Mouse (Mus musculus): ENCODE data around the gene Cyp4f39. TPM values are rescaled to one million over a fixed set of nuclear protein-coding genes. Genes with fewer than 3 reads are reported as not detected.
"Not testable (repeated sequence)": the region's sequence is repeated elsewhere in the genome, so short reads cannot be mapped to it uniquely, and the experiment has no call there.

The Cyp4f39 gene
- polyA plus RNA-seq, 1 experiment from 2014 or later = 0.83 TPM

- Histone ChIP-seq H3K4me1 (replicated peaks) (0 out of 2 replicates have a peak, but pooled peaks cover 6% of the 10 kb centered on the region), H3K4me2 (no peak overlapping the region), H3K9ac (no peak overlapping the region), H3K36me3 (replicated peaks) (no peaks in the 10 kb centered on the region), H3K4me3 (replicated peaks) (no peak overlapping the region), H3K9me3 (replicated peaks) (no peaks in the 10 kb centered on the region), H3K27me3 (peaks cover 4% of the 10 kb centered on the region; the same call in 1 of the 2 replicates), H3K27ac (replicated peaks) (no peak overlapping the region)
- ATAC-seq (ENCODE audit: insufficient read depth) = no peak
- 47% methylated on average over 3 of the region's 3 CpGs for WGBS (ENCODE audit: insufficient replicate concordance)
Observed at GRCm38 (mm10) chr17:32501051-32501450, 48.5 kb downstream of the Cyp4f39 start.

- WGBS (ENCODE audit: insufficient replicate concordance) = 49% methylated on average over 2 of the region's 2 CpGs
- H3K4me2 ChIP-seq = no peak overlapping the region
Observed at GRCm38 (mm10) chr17:32503111-32503510, 50.6 kb downstream of the Cyp4f39 start.

GRCm38 (mm10) chr17:32505851-32506728 lies 53.6 kb downstream of the Cyp4f39 start, which contains the start of gene Cyp4f17:
Cyp4f17 (plus strand) TSS chr17:32506050.
- Histone ChIP-seq H3K4me1 (replicated peaks) (peaks cover 15% of the 10 kb centered on the region), H3K9ac (peak within 1 kb of the TSS; percentile 23; the same call in 1 of the 2 replicates), H3K4me3 (replicated peaks) (peak within 1 kb of the TSS; percentile 55), H3K4me2 (peak within 1 kb of the TSS; percentile 75), H3K36me3 (replicated peaks) (no peaks in the 10 kb centered on the region), H3K27ac (replicated peaks) (no peak within 1 kb of the TSS), H3K9me3 (replicated peaks) (no peaks in the 10 kb centered on the region), H3K27me3 (peaks cover 4% of the 10 kb centered on the region)
- peak; percentile 73 for ATAC-seq (ENCODE audit: insufficient read depth)
- 5% methylated on average over 30 of the region's 30 CpGs for WGBS (ENCODE audit: insufficient replicate concordance)

More at GRCm38 (mm10) chr17:32503111-32503510, 50.6 kb downstream of the Cyp4f39 start:
- Histone ChIP-seq H3K4me1 (replicated peaks) (peaks cover 15% of the 10 kb centered on the region), H3K4me3 (replicated peaks) (no peak overlapping the region), H3K27ac (replicated peaks) (no peak overlapping the region), H3K9me3 (replicated peaks) (no peaks in the 10 kb centered on the region), H3K9ac (no peak overlapping the region), H3K36me3 (replicated peaks) (no peaks in the 10 kb centered on the region), H3K27me3 (peaks cover 4% of the 10 kb centered on the region)
- ATAC-seq (ENCODE audit: insufficient read depth) = no peak

GRCm38 (mm10) chr17:32506729-32507245 lies 54.3 kb downstream of the Cyp4f39 start:
- no peaks in the 10 kb centered on the region for H3K36me3 ChIP-seq (replicated peaks)
- 0 out of 2 replicates have a peak overlapping the region, but pooled peaks have one; percentile 23 for H3K9ac ChIP-seq
- H3K27ac ChIP-seq (replicated peaks) = no peak overlapping the region
- H3K4me2 ChIP-seq = peak overlapping the region; percentile 75
- ATAC-seq (ENCODE audit: insufficient read depth) = no peak
- H3K27me3 ChIP-seq = peaks cover 4% of the 10 kb centered on the region
- H3K4me3 ChIP-seq (replicated peaks) = peak overlapping the region; percentile 55
- peaks cover 15% of the 10 kb centered on the region for H3K4me1 ChIP-seq (replicated peaks)
- WGBS (ENCODE audit: insufficient replicate concordance) = 54% methylated on average over 9 of the region's 9 CpGs
- H3K9me3 ChIP-seq (replicated peaks) = no peaks in the 10 kb centered on the region

GRCm38 (mm10) chr17:32516126-32516525 lies 63.6 kb downstream of the Cyp4f39 start:
- no peaks in the 10 kb centered on the region for H3K36me3 ChIP-seq (replicated peaks)
- ATAC-seq (ENCODE audit: insufficient read depth) = no peak
- no peak overlapping the region for H3K4me3 ChIP-seq (replicated peaks)
- H3K27me3 ChIP-seq = no peaks in the 10 kb centered on the region
- WGBS (ENCODE audit: insufficient replicate concordance) = 56% methylated on average over 5 of the region's 5 CpGs
- no peak overlapping the region for H3K4me2 ChIP-seq
- H3K4me1 ChIP-seq (replicated peaks) = no peaks in the 10 kb centered on the region
- no peak overlapping the region for H3K27ac ChIP-seq (replicated peaks)
- no peak overlapping the region for H3K9ac ChIP-seq
- H3K9me3 ChIP-seq (replicated peaks) = no peaks in the 10 kb centered on the region

GRCm38 (mm10) chr17:32521981-32522380 lies 69.5 kb downstream of the Cyp4f39 start:
- no peak for ATAC-seq (ENCODE audit: insufficient read depth)
- H3K4me2 ChIP-seq = no peak overlapping the region
- H3K9ac ChIP-seq = no peak overlapping the region
- no peaks in the 10 kb centered on the region for H3K4me1 ChIP-seq (replicated peaks)
- H3K4me3 ChIP-seq (replicated peaks) = no peak overlapping the region
- H3K36me3 ChIP-seq (replicated peaks) = no peaks in the 10 kb centered on the region
- no peaks in the 10 kb centered on the region for H3K27me3 ChIP-seq
- 69% methylated on average over 5 of the region's 5 CpGs for WGBS (ENCODE audit: insufficient replicate concordance)
- H3K9me3 ChIP-seq (replicated peaks) = no peaks in the 10 kb centered on the region
- H3K27ac ChIP-seq (replicated peaks) = no peak overlapping the region

GRCm38 (mm10) chr17:32522386-32522785 lies 69.9 kb downstream of the Cyp4f39 start:
- 51% methylated on average over 4 of the region's 4 CpGs for WGBS (ENCODE audit: insufficient replicate concordance)

GRCm38 (mm10) chr17:32522816-32523215 lies 70.3 kb downstream of the Cyp4f39 start:
- Histone ChIP-seq H3K4me3 (replicated peaks) (no peak overlapping the region), H3K27me3 (no peaks in the 10 kb centered on the region), H3K4me1 (replicated peaks) (no peaks in the 10 kb centered on the region), H3K36me3 (replicated peaks) (no peaks in the 10 kb centered on the region), H3K4me2 (no peak overlapping the region), H3K9me3 (replicated peaks) (no peaks in the 10 kb centered on the region), H3K27ac (replicated peaks) (no peak overlapping the region), H3K9ac (no peak overlapping the region)
- ATAC-seq (ENCODE audit: insufficient read depth) = no peak
- 55% methylated on average over 5 of the region's 5 CpGs for WGBS (ENCODE audit: insufficient replicate concordance)

More at GRCm38 (mm10) chr17:32522386-32522785, 69.9 kb downstream of the Cyp4f39 start:
- no peaks in the 10 kb centered on the region for H3K36me3 ChIP-seq (replicated peaks)
- H3K9me3 ChIP-seq (replicated peaks) = no peaks in the 10 kb centered on the region
- no peak for ATAC-seq (ENCODE audit: insufficient read depth)
- no peaks in the 10 kb centered on the region for H3K4me1 ChIP-seq (replicated peaks)
- H3K27ac ChIP-seq (replicated peaks) = no peak overlapping the region
- no peaks in the 10 kb centered on the region for H3K27me3 ChIP-seq
- H3K9ac ChIP-seq = no peak overlapping the region
- H3K4me2 ChIP-seq = no peak overlapping the region
- no peak overlapping the region for H3K4me3 ChIP-seq (replicated peaks)

- Histone ChIP-seq H3K4me1 (replicated peaks) (peaks cover 7% of the 10 kb centered on the region; the same call in 1 of the 2 replicates), H3K9me3 (replicated peaks) (no peaks in the 10 kb centered on the region), H3K27ac (replicated peaks) (no peak overlapping the region), H3K4me3 (replicated peaks) (no peak overlapping the region), H3K27me3 (no peaks in the 10 kb centered on the region), H3K4me2 (no peak overlapping the region), H3K9ac (no peak overlapping the region), H3K36me3 (replicated peaks) (no peaks in the 10 kb centered on the region)
- ATAC-seq (ENCODE audit: insufficient read depth) = no peak
- WGBS (ENCODE audit: insufficient replicate concordance) = 59% methylated on average over 11 of the region's 11 CpGs
Observed at GRCm38 (mm10) chr17:32523895-32524294, 71.4 kb downstream of the Cyp4f39 start.

- H3K4me1 ChIP-seq (replicated peaks); ATAC-seq (ENCODE audit: insufficient read depth); H3K9ac ChIP-seq; H3K27ac ChIP-seq (replicated peaks); H3K36me3 ChIP-seq (replicated peaks); H3K4me3 ChIP-seq (replicated peaks); H3K9me3 ChIP-seq (replicated peaks); H3K4me2 ChIP-seq; H3K27me3 ChIP-seq: not testable (repeated sequence)
- 70% methylated on average over 1 of the region's 1 CpGs for WGBS (ENCODE audit: insufficient replicate concordance)
Observed at GRCm38 (mm10) chr17:32526341-32526740, 73.8 kb downstream of the Cyp4f39 start.

- 78% methylated on average over 11 of the region's 11 CpGs for WGBS (ENCODE audit: insufficient replicate concordance)
- peaks cover 7% of the 10 kb centered on the region; the same call in 1 of the 2 replicates for H3K4me1 ChIP-seq (replicated peaks)
- no peak overlapping the region for H3K9ac ChIP-seq
- no peaks in the 10 kb centered on the region for H3K9me3 ChIP-seq (replicated peaks)
- H3K4me3 ChIP-seq (replicated peaks) = peak overlapping the region; percentile 53; the same call in 1 of the 2 replicates
- ATAC-seq (ENCODE audit: insufficient read depth) = no peak
- H3K27ac ChIP-seq (replicated peaks) = no peak overlapping the region
- H3K27me3 ChIP-seq = no peaks in the 10 kb centered on the region
- no peaks in the 10 kb centered on the region for H3K36me3 ChIP-seq (replicated peaks)
- peak overlapping the region; percentile 72 for H3K4me2 ChIP-seq
Observed at GRCm38 (mm10) chr17:32527748-32528147, 75.2 kb downstream of the Cyp4f39 start.
